Mouse (Mus musculus): ENCODE measurements at regions not wholly inside any gene's neighbourhood (a gene's known extent, or its start where the extent isn't known, plus 50 kb on each side); places are given as distances from the start of the nearest gene placed in this dataset.

DNA sequence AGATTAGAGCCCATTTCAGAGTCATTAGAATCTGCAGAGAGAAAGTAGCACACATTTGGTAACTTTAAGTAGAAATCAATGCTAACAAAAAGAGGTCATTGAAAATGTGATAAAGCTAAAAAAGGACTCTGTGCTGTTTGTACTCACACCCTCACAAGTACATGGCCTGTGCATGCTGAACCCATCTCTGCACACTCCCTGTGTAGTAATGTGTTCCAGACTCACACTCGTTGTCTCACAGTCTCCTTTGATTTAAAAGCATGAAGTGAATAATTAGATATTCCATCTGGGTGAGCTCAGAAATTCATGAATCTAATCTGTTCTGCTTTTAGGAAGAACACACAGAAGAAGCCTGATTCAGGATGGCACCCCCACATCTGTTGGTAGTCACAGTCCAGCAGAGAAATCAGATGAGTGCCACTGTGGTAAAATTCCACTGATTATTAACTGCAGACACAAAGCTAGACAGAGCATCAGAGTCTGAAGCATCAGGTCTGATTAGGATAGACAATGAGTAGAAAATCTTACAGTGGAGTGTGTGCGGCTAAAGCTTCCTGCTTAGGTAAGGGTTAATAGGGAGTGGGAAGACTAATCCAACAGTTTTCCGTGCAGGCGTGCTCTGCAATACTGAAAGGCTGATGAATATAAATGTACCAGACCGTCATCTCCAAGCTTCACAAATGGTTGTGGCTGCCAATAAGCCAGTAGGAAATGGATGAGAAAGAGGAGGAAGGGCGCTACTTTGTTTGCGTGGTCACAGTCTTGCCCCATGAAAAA, 91.7 kb upstream of the Nrsn1 start:
- no peaks in the 10 kb centered on the region for H3K36me3 ChIP-seq
- no peak overlapping the region for H3K4me2 ChIP-seq
- no peak overlapping the region for H3K4me3 ChIP-seq
- no peak overlapping the region for H3K27ac ChIP-seq
- no peak for ATAC-seq
- H3K9ac ChIP-seq: no peak overlapping the region
- H3K27me3 ChIP-seq (replicated peaks): no peaks in the 10 kb centered on the region
- no peaks in the 10 kb centered on the region for H3K4me1 ChIP-seq
- H3K9me3 ChIP-seq (replicated peaks): no peaks in the 10 kb centered on the region
- 66% methylated on average over 7 of the region's 7 CpGs for WGBS (ENCODE audit: insufficient replicate concordance)

DNA sequence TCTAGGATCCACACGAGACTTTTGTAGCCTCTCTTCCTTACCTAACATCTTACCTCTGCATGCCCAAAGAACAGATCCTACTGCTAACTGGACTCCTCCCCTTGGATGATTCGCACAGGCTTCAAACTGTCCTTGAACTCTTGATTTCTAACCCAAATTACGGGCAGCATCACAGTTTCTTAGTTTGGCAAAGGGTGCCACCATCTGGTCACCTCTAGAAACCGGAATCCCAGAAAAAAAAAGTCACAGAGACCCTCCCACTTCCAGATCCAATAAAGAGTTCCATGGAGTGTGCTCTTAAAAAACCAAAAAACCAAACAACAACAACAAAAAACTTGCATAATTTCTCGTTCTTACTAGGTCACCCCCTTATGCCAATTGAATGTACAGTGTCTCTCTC, 77.3 kb upstream of the Nrsn1 start:
- WGBS (ENCODE audit: insufficient replicate concordance): 26% methylated on average over 5 of the region's 5 CpGs
- H3K4me3 ChIP-seq: no peak overlapping the region

DNA sequence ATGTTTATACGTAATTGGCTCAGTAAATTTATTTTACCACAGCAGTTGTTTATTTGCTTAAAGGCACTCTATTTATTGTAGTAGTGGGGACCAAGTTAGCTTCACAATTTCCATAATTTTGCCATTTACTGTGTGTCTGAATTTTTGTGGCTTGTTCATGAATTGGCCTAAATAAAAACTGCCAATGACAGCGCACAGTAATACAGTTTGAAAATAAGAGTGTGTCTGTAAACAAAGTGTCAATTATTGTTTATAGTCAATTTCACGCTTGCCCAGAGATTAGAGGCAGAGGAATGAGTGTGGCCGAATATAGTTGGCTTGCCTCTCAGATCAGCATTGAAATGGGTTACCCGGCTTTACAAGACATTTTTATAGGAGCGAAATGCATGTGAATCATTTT, 73.0 kb upstream of the Nrsn1 start:
- H3K27me3 ChIP-seq (replicated peaks): no peaks in the 10 kb centered on the region
- no peak overlapping the region for H3K4me3 ChIP-seq
- no peak overlapping the region for H3K27ac ChIP-seq
- no peaks in the 10 kb centered on the region for H3K9me3 ChIP-seq (replicated peaks)
- H3K4me2 ChIP-seq: no peak overlapping the region
- H3K9ac ChIP-seq: no peak overlapping the region
- no peaks in the 10 kb centered on the region for H3K4me1 ChIP-seq
- WGBS (ENCODE audit: insufficient replicate concordance): 72% methylated on average over 6 of the region's 6 CpGs
- no peak for ATAC-seq
- H3K36me3 ChIP-seq: no peaks in the 10 kb centered on the region

More for the DNA sequence above, 77.3 kb upstream of the Nrsn1 start:
- no peaks in the 10 kb centered on the region for H3K36me3 ChIP-seq
- ATAC-seq: no peak
- H3K9ac ChIP-seq: no peak overlapping the region
- no peaks in the 10 kb centered on the region for H3K27me3 ChIP-seq (replicated peaks)
- H3K4me2 ChIP-seq: no peak overlapping the region
- no peak overlapping the region for H3K27ac ChIP-seq
- no peaks in the 10 kb centered on the region for H3K4me1 ChIP-seq
- no peaks in the 10 kb centered on the region for H3K9me3 ChIP-seq (replicated peaks)

DNA sequence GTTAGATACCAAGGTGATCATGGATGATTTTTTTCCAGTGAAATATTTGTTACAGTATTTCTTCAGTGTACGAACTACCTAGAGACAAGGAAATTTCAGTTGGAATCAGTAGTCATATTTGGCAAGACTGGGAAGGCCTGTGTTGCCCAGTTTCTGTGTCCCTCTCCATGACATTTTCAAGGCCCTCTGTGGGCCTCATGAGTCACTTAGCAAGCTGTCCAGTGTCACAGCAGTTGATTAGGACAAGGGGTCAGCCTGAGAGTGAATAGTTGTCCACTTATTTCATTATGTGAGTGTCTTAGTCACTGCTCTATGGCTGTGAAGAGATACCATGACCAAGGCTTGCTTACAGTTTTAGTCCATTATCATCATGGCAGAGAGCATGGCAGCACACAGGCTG, 71.5 kb upstream of the Nrsn1 start:
- Histone ChIP-seq H3K4me3 (no peak overlapping the region), H3K27me3 (replicated peaks) (no peaks in the 10 kb centered on the region), H3K4me1 (no peaks in the 10 kb centered on the region), H3K9me3 (replicated peaks) (no peaks in the 10 kb centered on the region), H3K36me3 (no peaks in the 10 kb centered on the region), H3K27ac (no peak overlapping the region), H3K9ac (no peak overlapping the region), H3K4me2 (no peak overlapping the region)
- 42% methylated on average over 1 of the region's 1 CpGs for WGBS (ENCODE audit: insufficient replicate concordance)
- ATAC-seq: no peak

DNA sequence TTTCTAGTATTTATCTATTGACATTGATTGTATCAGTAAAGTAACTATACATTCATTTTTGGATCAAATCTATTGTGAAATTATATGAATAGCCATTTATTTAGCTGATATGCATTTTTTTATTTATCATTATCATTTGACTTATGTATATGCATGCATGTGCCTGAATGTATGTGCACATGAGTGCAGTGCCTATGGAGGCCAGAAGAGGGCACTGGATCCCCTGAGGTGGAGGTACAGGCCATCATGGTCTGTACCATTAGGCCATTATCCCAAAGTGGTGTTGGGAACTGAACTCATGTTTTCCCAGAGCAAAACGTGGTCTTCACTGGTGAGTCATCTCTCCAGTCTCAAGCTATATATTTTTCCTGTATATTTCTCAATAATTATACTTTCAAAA, 63.5 kb upstream of the Nrsn1 start:
- Histone ChIP-seq H3K36me3 (no peaks in the 10 kb centered on the region), H3K4me2 (no peak overlapping the region), H3K9me3 (replicated peaks) (no peaks in the 10 kb centered on the region), H3K4me3 (no peak overlapping the region), H3K9ac (no peak overlapping the region), H3K27me3 (replicated peaks) (no peaks in the 10 kb centered on the region), H3K27ac (no peak overlapping the region), H3K4me1 (no peaks in the 10 kb centered on the region)
- 63% methylated on average over 1 of the region's 1 CpGs for WGBS (ENCODE audit: insufficient replicate concordance)
- ATAC-seq: no peak
